Mouse (Mus musculus): ENCODE measurements around the gene Fam72a. TPM values are rescaled to one million over a fixed set of nuclear protein-coding genes. Genes with fewer than 3 reads are reported as not detected.
A peak's percentile ranks its signal among the peaks of the same experiment; 100 is the strongest.

The Fam72a gene
- polyA plus RNA-seq, 1 experiment from 2014 or later, result 2.7 TPM

DNA sequence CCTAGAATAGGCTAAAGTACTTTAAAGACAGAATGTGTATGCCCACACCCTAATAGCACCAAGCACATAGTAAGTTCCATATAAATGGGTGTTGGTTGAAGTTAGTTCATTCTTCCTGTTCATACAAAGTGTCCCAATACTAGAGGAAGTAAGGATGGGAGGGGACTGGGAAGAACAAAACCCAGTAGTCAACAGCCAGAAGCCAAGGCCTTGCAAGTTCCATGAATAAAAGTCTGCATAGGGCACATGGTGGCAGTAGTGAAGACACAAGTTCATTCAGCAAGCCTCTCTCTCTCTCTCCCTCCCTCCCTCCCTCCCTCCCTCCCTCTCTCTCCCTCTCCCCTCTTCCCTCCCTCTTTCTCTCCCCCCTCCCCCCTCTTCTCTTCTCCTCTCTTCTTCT lies 16.6 kb upstream of the Fam72a start:
- Histone ChIP-seq H3K27me3 (no peaks in the 10 kb centered on the region), H3K9me3 (replicated peaks) (no peaks in the 10 kb centered on the region), H3K4me1 (peaks cover 7% of the 10 kb centered on the region), H3K27ac (no peak overlapping the region), H3K4me3 (replicated peaks) (no peak overlapping the region), H3K9ac (no peak overlapping the region), H3K36me3 (no peaks in the 10 kb centered on the region), H3K4me2 (no peak overlapping the region)
- no peak for ATAC-seq (replicated peaks; ENCODE audit: low FRiP score)

DNA sequence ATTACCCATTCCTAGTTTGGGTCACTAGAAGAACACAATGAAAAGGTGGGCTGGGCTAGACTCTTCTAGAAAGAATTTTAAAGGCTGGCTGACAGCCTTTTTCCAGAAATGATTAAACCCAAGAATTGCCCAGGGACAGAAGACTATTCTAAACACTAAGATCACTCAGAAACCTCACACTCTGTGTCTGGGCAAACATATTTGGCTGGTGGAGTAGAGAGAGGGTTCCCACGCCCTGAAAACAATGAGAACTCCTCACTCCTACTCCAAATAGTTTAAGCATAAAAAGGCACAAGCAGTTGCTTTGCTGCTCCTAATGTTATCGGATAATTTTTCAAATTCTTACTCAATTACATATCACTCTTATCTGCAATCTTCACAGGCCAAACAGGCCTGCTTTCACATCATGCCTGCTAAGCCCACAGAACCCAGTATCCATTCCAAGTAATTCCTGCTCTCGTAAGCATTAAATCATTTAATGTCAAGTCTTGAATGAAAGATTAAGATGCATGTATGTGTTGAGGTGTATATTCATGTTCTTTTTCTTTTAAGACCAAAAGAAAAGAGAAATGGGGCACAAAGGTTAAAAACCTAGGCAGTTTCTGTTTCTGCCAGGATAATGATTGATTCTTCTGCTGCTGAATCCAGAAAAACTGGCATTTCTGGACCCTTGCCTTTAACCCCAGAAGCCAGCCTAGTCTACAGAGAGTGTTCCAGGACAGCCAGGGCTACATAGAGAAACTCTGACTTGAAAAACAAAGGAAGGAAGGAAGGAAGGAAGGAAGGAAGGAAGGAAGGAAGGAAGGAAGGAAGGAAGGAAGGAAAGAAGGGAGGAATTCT lies 15.8 kb upstream of the Fam72a start:
- no peak overlapping the region for H3K9ac ChIP-seq
- WGBS, result 74% methylated on average over 3 of the region's 3 CpGs
- no peak overlapping the region for H3K4me3 ChIP-seq (replicated peaks)
- 0 out of 2 replicates have a peak overlapping the region, but pooled peaks have one; percentile 18 for H3K27ac ChIP-seq
- H3K4me2 ChIP-seq, result no peak overlapping the region
- ATAC-seq (replicated peaks; ENCODE audit: low FRiP score), result no peak
- no peaks in the 10 kb centered on the region for H3K9me3 ChIP-seq (replicated peaks)
- peaks cover 7% of the 10 kb centered on the region for H3K4me1 ChIP-seq
- H3K36me3 ChIP-seq, result no peaks in the 10 kb centered on the region
- no peaks in the 10 kb centered on the region for H3K27me3 ChIP-seq

DNA sequence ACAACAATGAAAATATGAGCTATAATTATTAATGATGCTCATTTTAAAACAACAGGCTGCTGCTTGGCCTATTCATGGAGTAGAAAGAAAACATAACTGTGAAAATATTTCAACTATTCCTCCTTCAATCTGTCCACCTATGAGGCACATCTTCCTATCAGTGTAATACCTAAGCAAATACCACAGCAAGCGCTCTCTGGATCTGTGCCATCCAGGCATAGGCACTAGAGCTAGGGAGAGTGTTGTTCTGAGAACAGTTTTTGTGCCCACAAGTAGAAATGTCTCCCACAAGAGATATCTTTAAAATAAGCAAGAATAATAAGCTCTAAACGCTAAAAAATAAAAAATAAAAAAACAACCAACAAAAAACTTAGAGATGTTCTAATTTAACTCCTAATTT lies 14.6 kb upstream of the Fam72a start:
- no peak for ATAC-seq (replicated peaks; ENCODE audit: low FRiP score)
- Histone ChIP-seq H3K4me1 (peaks cover 7% of the 10 kb centered on the region), H3K4me3 (replicated peaks) (no peak overlapping the region), H3K4me2 (no peak overlapping the region), H3K9me3 (replicated peaks) (no peaks in the 10 kb centered on the region), H3K27me3 (no peaks in the 10 kb centered on the region), H3K36me3 (no peaks in the 10 kb centered on the region), H3K9ac (no peak overlapping the region), H3K27ac (no peak overlapping the region)
- 91% methylated on average over 2 of the region's 2 CpGs for WGBS

DNA sequence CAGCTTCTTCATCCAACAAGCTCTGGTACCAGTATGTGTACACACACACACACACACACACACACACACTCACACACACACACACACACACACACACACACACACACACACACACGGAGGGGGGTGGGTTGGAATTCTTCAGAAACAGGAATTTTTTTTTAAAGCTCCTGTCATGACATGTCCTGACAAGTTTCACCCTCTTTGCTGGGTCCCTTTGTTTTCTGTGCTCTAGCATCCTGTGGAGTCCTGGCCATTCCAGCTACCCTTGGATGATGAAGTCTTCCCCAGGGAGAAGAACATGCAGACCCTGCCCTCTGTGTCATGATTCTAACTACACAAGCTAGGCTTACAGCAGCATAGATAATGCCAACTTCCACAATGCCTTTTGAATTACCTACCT lies 13.5 kb upstream of the Fam72a start:
- Histone ChIP-seq H3K4me1 (peaks cover 7% of the 10 kb centered on the region), H3K36me3 (no peaks in the 10 kb centered on the region), H3K4me2 (no peak overlapping the region), H3K9ac (no peak overlapping the region), H3K27me3 (no peaks in the 10 kb centered on the region), H3K4me3 (replicated peaks) (no peak overlapping the region), H3K9me3 (replicated peaks) (no peaks in the 10 kb centered on the region), H3K27ac (0 out of 2 replicates have a peak overlapping the region, but pooled peaks have one; percentile 37)
- WGBS, result 28% methylated on average over 1 of the region's 1 CpGs
- no peak for ATAC-seq (replicated peaks; ENCODE audit: low FRiP score)

DNA sequence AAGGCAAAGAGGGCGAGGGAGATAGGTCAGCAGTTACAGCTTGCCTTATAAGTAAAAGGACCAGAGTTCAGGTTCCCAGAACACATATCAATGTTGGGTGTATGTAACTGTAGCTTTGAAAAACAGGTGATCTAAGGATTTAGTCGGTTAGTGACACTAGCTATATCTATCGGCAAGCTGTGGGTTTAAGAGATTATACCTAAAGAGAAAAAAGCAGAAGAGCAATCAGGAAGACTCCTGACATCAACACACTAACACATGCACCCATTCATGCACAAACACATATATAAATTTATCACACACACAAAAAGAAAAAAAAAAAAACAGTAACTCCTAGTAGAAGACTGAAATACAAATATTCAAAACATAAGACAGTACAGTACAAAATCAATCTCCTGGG lies 11.1 kb upstream of the Fam72a start:
- ATAC-seq (replicated peaks; ENCODE audit: low FRiP score), result no peak
- Histone ChIP-seq H3K36me3 (no peaks in the 10 kb centered on the region), H3K4me1 (peaks cover 12% of the 10 kb centered on the region), H3K4me2 (no peak overlapping the region), H3K9me3 (replicated peaks) (no peaks in the 10 kb centered on the region), H3K27ac (no peak overlapping the region), H3K4me3 (replicated peaks) (no peak overlapping the region), H3K27me3 (no peaks in the 10 kb centered on the region), H3K9ac (no peak overlapping the region)
- 90% methylated on average over 3 of the region's 3 CpGs for WGBS

DNA sequence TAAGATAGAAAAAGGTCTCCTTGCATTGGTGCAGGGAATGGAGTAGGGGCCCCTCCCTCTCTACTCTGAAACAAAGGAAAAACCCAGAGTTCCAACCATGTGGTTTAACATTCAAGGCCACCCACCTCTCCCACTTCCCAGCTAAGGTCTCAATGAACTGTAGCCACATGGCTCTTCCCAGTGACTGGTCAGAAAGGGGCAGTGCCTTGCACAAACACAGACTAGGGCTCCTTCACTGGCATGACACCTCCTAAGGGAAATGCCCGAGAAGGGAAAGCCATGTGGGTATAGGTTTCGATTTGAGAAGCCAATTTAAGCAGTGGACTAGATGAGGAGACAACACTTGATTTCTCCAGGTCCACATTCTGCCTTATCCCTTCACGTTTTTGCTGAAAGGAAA lies 3.9 kb upstream of the Fam72a start:
- Histone ChIP-seq H3K4me1 (peaks cover 42% of the 10 kb centered on the region), H3K4me2 (peak overlapping the region; percentile 94), H3K27me3 (no peaks in the 10 kb centered on the region), H3K4me3 (replicated peaks) (peak overlapping the region; percentile 78), H3K27ac (no peak overlapping the region), H3K36me3 (no peaks in the 10 kb centered on the region), H3K9ac (no peak overlapping the region), H3K9me3 (replicated peaks) (no peaks in the 10 kb centered on the region)
- ATAC-seq (replicated peaks; ENCODE audit: low FRiP score), result no peak
- 28% methylated on average over 3 of the region's 3 CpGs for WGBS

DNA sequence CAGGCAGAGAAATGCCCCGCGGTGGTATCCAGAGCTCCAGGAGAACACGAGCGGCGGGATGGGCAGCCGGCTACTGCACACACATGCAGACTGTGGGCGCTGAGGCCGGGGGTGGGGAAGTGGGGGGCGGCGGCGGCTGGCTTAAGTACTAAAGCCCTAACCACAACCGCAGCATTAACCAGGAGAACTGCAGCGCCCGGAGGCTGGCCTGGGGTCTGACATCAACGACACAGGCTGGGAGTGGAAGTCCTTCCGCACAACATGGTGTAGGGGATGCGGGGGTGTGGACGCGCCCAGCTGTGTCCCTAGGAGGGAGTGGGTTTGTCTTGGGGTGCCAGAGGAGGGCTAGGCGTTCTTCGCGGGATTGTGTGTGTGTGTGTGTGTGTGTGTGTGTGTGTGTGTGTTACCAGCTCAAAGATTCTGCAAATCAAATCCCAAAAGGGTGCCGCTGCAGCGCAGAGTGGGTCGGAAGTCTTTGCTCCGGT lies 2.6 kb upstream of the Fam72a start:
- H3K4me2 ChIP-seq, result peak overlapping the region; percentile 94

DNA sequence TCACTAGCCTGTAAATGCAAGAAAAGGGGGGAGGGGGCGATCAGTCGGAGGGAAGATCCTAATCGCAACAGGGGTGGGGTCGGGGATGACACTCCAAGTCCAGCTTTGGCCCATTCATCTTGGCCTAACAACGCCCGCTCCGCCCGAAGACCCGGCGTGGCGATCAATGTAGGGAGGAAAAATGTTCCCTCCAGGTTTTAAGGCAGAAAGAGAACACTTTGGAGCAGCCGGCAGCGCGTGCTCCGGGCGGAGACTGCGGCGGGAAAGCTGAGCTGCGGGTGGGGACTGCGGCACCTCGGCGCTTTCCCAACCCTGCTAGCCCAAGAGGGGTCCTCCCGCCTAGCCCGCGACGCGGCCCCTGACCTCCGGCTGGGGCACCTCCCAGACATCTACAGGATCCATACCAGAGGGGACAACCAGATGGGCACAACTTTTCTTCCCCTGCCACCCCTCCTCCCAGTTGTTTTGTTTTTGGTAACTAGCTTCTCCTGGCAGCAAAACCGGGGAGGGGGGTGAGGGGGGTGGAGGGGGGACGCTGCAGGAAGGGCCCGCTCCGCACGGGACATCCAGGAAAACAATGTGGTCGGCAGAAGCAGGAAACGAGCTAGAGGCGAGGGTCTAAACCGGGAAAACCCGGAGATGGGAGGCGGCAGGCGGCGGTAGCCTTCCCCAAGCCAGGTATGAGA lies 2.0 kb upstream of the Fam72a start:
- Histone ChIP-seq H3K9ac (peak overlapping the region; percentile 83), H3K4me1 (peaks cover 49% of the 10 kb centered on the region), H3K4me2 (peak overlapping the region; percentile 94), H3K27ac (peak overlapping the region; percentile 98), H3K27me3 (no peaks in the 10 kb centered on the region), H3K9me3 (replicated peaks) (no peaks in the 10 kb centered on the region), H3K36me3 (no peaks in the 10 kb centered on the region), H3K4me3 (replicated peaks) (peak overlapping the region; percentile 78)
- under 1% methylated on average over 41 of the region's 41 CpGs for WGBS
- no peak for ATAC-seq (replicated peaks; ENCODE audit: low FRiP score)

More for the DNA sequence above, 2.6 kb upstream of the Fam72a start:
- Histone ChIP-seq H3K36me3 (no peaks in the 10 kb centered on the region), H3K9ac (peak overlapping the region; percentile 83), H3K27ac (peak overlapping the region; percentile 98), H3K27me3 (no peaks in the 10 kb centered on the region), H3K4me3 (replicated peaks) (peak overlapping the region; percentile 78), H3K4me1 (peaks cover 49% of the 10 kb centered on the region), H3K9me3 (replicated peaks) (no peaks in the 10 kb centered on the region)
- no peak for ATAC-seq (replicated peaks; ENCODE audit: low FRiP score)
- under 1% methylated on average over 26 of the region's 26 CpGs for WGBS

DNA sequence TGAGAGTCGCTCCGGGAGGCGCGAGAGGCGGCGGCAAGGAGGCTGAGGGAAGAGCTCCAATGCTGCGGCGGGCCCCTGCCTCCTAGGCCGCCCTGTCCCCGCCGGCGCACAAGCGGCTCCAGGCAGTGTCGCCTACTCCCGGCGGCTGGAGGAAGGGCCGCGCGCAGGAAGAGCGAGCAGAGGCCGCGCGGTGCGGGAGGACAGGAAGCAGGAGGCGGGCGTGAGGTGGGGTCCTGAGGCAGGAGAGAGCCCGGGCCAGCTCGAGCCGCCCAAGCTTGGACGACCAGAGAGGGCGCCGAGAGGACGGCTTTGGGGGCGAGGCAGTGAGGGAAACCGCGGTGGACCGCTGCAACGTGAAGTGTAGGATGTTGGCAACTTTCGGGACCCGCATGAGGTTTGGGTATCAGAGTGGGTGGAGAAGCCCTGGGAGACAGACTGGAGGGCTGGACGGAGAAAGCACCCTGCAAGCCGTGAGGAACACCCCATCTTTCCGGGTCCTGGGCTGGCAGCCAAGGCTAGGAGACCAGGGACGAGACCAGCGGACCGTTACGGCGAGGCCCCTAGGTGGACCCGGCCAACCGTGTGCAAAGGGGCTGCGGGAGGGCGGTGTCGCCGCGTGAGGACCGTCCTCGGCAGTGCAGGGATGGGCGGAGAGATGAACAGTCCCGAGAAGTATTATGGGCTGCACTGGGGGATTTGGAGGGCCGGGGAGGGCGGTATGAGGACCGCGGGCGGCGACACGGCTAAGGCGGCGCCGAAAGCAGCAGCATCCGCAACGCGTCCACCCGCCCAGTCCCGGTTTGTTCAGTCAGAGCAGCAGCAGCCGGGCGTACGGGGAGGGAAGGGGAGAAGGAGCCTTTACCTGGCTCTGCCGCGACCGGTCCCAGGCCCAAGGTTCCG lies 1.1 kb upstream of the Fam72a start:
- H3K4me2 ChIP-seq, result peak overlapping the region; percentile 94
- H3K4me3 ChIP-seq (replicated peaks), result peak overlapping the region; percentile 78
- peak; percentile 62 for ATAC-seq (replicated peaks; ENCODE audit: low FRiP score)
- peak overlapping the region; percentile 98 for H3K27ac ChIP-seq
- H3K9ac ChIP-seq, result peak overlapping the region; percentile 83
- H3K9me3 ChIP-seq (replicated peaks), result no peaks in the 10 kb centered on the region
- WGBS, result under 1% methylated on average over 81 of the region's 81 CpGs
- H3K36me3 ChIP-seq, result no peaks in the 10 kb centered on the region
- peaks cover 51% of the 10 kb centered on the region for H3K4me1 ChIP-seq
- no peaks in the 10 kb centered on the region for H3K27me3 ChIP-seq

DNA sequence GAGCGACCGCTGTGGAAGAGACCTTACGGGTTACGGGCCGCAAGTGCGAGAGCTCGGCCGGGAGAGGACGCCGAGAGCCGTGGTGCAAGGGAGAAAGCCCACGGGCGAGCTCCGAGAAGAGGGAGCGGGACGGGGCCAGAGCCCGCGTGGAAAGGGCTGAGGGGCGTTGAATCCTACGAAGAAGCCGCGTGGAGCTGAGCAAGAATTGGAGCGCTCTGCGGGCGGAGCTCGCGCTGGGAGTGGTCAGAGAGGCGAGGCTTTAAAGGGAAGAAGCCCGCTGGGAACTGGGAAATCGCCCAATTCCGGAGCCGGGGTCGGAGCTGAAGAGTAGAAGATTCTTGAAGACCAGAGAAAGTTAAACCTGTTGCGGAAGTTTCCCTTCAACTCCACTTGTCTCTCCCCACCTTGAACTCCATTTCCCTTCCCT lies 391 bp downstream of the Fam72a start:
- H3K27ac ChIP-seq, result peak overlapping the region; percentile 91
- ATAC-seq (replicated peaks; ENCODE audit: low FRiP score), result 0 out of 2 replicates have a peak, but pooled peaks have one; percentile 3
- peak overlapping the region; percentile 78 for H3K4me3 ChIP-seq (replicated peaks)
- no peaks in the 10 kb centered on the region for H3K36me3 ChIP-seq
- no peaks in the 10 kb centered on the region for H3K27me3 ChIP-seq
- H3K9me3 ChIP-seq (replicated peaks), result no peaks in the 10 kb centered on the region
- peak overlapping the region; percentile 94 for H3K4me2 ChIP-seq
- H3K4me1 ChIP-seq, result peaks cover 42% of the 10 kb centered on the region
- WGBS, result under 1% methylated on average over 34 of the region's 34 CpGs
- H3K9ac ChIP-seq, result peak overlapping the region; percentile 65

DNA sequence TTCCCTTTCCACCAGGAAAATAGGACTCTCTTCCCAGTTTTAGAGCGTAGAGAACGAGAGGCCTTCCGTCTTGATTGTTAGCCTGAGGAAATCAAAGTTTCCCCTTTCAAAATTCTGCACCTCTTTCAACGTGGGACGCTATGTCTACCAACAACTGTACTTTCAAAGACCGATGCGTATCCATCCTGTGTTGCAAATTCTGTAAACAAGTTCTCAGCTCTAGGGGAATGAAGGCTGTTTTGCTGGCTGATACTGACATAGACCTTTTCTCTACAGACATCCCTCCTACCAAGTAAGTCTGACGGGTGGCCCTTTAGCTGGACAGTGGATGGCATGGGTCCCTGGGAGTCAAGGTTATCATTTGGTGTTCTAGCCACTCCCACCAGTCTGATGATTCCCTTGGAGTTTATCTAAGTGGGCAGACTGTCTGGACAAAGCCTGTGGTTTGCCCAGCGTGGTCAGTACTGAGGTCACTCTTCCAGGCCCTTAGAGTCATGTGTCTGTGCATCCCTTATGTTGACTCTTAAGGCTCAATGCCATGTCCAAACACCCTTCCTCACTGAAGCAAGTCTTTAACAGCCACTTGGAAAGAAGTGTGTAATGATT lies 961 bp downstream of the Fam72a start:
- H3K9me3 ChIP-seq (replicated peaks), result no peaks in the 10 kb centered on the region
- H3K4me3 ChIP-seq (replicated peaks), result peak overlapping the region; percentile 78
- H3K27me3 ChIP-seq, result no peaks in the 10 kb centered on the region
- 2% methylated on average over 9 of the region's 9 CpGs for WGBS
- 0 out of 2 replicates have a peak, but pooled peaks cover 2% of the 10 kb centered on the region for H3K36me3 ChIP-seq
- H3K9ac ChIP-seq, result peak overlapping the region; percentile 65
- peak overlapping the region; percentile 94 for H3K4me2 ChIP-seq
- no peak for ATAC-seq (replicated peaks; ENCODE audit: low FRiP score)
- H3K27ac ChIP-seq, result peak overlapping the region; percentile 91
- peaks cover 37% of the 10 kb centered on the region for H3K4me1 ChIP-seq
